Mouse (Mus musculus) cerebellum, adult 2 months (tissue): Measurements from ENCODE around the gene Arpp21.
"Not testable (repeated sequence)": the region's sequence is repeated elsewhere in the genome, so short reads cannot be mapped to it uniquely, and the experiment has no call there.

ENCODE experiments used
- CTCF ChIP-seq: fragments of 200-500 bp; IDR thresholded peaks from 2 replicates; pipeline ENCODE4 v1.5.1; 2011; ENCODE audit warnings: low read depth, mild to moderate bottlenecking, control low read depth, low read length, moderate library complexity, borderline replicate concordance; ENCODE audit not compliant: insufficient read depth
- POLR2A ChIP-seq: fragments of 200-500 bp; IDR thresholded peaks from 2 replicates; pipeline ENCODE4 v1.6.1; 2011; ENCODE audit warnings: low read length, control low read depth, borderline replicate concordance; ENCODE audit not compliant: insufficient read depth

GRCm38 (mm10) chr9:112033840-112034239 is 201.9 kb downstream of the Arpp21 start:
- TF ChIP-seq CTCF, POLR2A: not testable (repeated sequence)
